2 mouse cellular contexts compared by ENCODE assay signal in genomic region chr9:123850705-123851061, GRCm38 (mm10).
TF ChIP-seq lines count a peak whose summit lies in the region.

No protein-coding gene starts in this region.

TF ChIP-seq in C2C12, 6 proteins besides CTCF, POLR2A, EP300 and RAD21:
- TF ChIP-seq USF1 (IDR thresholded peaks at IDR 0.05; ENCODE audit: low read depth): no peak
- no peak for TF ChIP-seq CEBPB (IDR thresholded peaks at IDR 0.05; ENCODE audit: low read depth)
- no peak for TF ChIP-seq MYOG (IDR thresholded peaks at IDR 0.05; ENCODE audit: control insufficient read depth, extremely low read depth, insufficient read length)
- TF ChIP-seq MAX (IDR thresholded peaks at IDR 0.05): no peak

TF ChIP-seq in MEL, 35 proteins besides CTCF, POLR2A, EP300 and RAD21:
- no peak for TF ChIP-seq JUND (IDR thresholded peaks at IDR 0.05; ENCODE audit: low read depth, low read length)
- TF ChIP-seq SIN3A (IDR thresholded peaks at IDR 0.05; ENCODE audit: low read length): no peak
- no peak for TF ChIP-seq MAX (IDR thresholded peaks at IDR 0.05; ENCODE audit: low read length)
- no peak for TF ChIP-seq ETS1 (IDR thresholded peaks at IDR 0.05; ENCODE audit: low read depth, low read length)
- TF ChIP-seq POLR2AphosphoS2 (IDR thresholded peaks at IDR 0.05; ENCODE audit: low read length): no peak
- no peak for TF ChIP-seq MXI1 (IDR thresholded peaks at IDR 0.05; ENCODE audit: low read depth, low read length)
- no peak for TF ChIP-seq MAFK (IDR thresholded peaks at IDR 0.05; ENCODE audit: borderline replicate concordance, low read depth, low read length)
- TF ChIP-seq MAZ (IDR thresholded peaks at IDR 0.05; ENCODE audit: low read depth, low read length): no peak
- TF ChIP-seq NELFE (IDR thresholded peaks at IDR 0.05; ENCODE audit: low read depth, low read length): no peak
- no peak for TF ChIP-seq ZNF384 (IDR thresholded peaks at IDR 0.05; ENCODE audit: low read depth, low read length)
- no peak for TF ChIP-seq MEF2A (IDR thresholded peaks at IDR 0.05; ENCODE audit: extremely low read depth, insufficient replicate concordance, low read depth, low read length, poor library complexity, severe bottlenecking)
- no peak for TF ChIP-seq TAL1 (IDR thresholded peaks at IDR 0.05; ENCODE audit: low read length)
- no peak for TF ChIP-seq KAT2A (conservative IDR thresholded peaks at IDR 0.05; ENCODE audit: low read depth, low read length)
- no peak for TF ChIP-seq MYC (IDR thresholded peaks at IDR 0.05; ENCODE audit: low read depth, low read length)
- TF ChIP-seq BHLHE40 (IDR thresholded peaks at IDR 0.05; ENCODE audit: borderline replicate concordance, low read depth, low read length): no peak
- no peak for TF ChIP-seq ZKSCAN1 (IDR thresholded peaks at IDR 0.05; ENCODE audit: low read depth, low read length)
- no peak for TF ChIP-seq UBTF (IDR thresholded peaks at IDR 0.05; ENCODE audit: borderline replicate concordance, insufficient read depth, low read depth, low read length)
